ENCODE assay signal across 14 mouse cellular contexts in genomic region chr10:19309681-19310395, GRCm38 (mm10). TPM values are rescaled to one million over a fixed set of nuclear protein-coding genes. Genes with fewer than 3 reads are reported as not detected.
DNase-seq lines count a peak whose midpoint lies in the region; ATAC-seq lines count a peak whose summit lies in the region.
"Had no signal": no experiment of that assay in that cellular context is flagged by ENCODE, and none has a peak within 500 bp of the region (broad histone marks: within the 10 kb centered on the region; RNA-seq: fewer than 3 reads in every experiment).

No protein-coding gene starts in this region.

- H3K4me1 ChIP-seq in forebrain, embryonic 14.5 days (ENCODE audit: control insufficient read depth, insufficient read depth, low read length) = peaks cover 14% of the 10 kb centered on the region
- H3K4me1 ChIP-seq in midbrain, embryonic 10.5 days = peaks cover 21% of the 10 kb centered on the region
- H3K4me1 ChIP-seq in neural tube, embryonic 15.5 days = peaks cover 11% of the 10 kb centered on the region
- H3K4me1 ChIP-seq: heart, embryonic 15.5 days had no signal

- 3% methylated on average over 5 of the region's 5 CpGs for WGBS in forebrain, embryonic 14.5 days
- 23% methylated on average over 5 of the region's 5 CpGs for WGBS in midbrain, embryonic 10.5 days
- WGBS in neural tube, embryonic 15.5 days = 23% methylated on average over 5 of the region's 5 CpGs

- DNase-seq in cerebellum, postnatal 14 days = peak; percentile 19 to 23
- no peak for DNase-seq in cerebellum, adult 18-20 months
- DNase-seq in forebrain, embryonic 14.5 days (ENCODE audit: low spot score) = peak; percentile 95
- DNase-seq in midbrain, embryonic 10.5 days (ENCODE audit: low spot score) = peak; percentile 46
- DNase-seq in urinary bladder, postnatal 36 days (ENCODE audit: low spot score in 2 of 2) = no peak
- DNase-seq in thymus, adult 18-20 months = no peak
- DNase-seq in left cerebral cortex, adult 8-10 months (ENCODE audit: low spot score in 2 of 2) = no peak

- peak; percentile 99 for ATAC-seq in forebrain, embryonic 14.5 days
- ATAC-seq in neural tube, embryonic 15.5 days (ENCODE audit: low FRiP score) = peak; percentile 93
- ATAC-seq: intestine, embryonic 16.5 days had no signal

- H3K4me3 ChIP-seq in forebrain, embryonic 14.5 days (ENCODE audit: low read depth, low read length) = no peak overlapping the region
- H3K4me3 ChIP-seq in midbrain, embryonic 10.5 days = no peak overlapping the region
- H3K4me3 ChIP-seq in neural tube, embryonic 15.5 days (replicated peaks) = no peak overlapping the region
- H3K4me3 ChIP-seq: heart, embryonic 15.5 days had no signal

- no peaks in the 10 kb centered on the region for H3K9me3 ChIP-seq in forebrain, embryonic 14.5 days (replicated peaks; ENCODE audit: control insufficient read depth, low read length)
- H3K9me3 ChIP-seq in midbrain, embryonic 10.5 days (replicated peaks) = no peaks in the 10 kb centered on the region
- no peaks in the 10 kb centered on the region for H3K9me3 ChIP-seq in neural tube, embryonic 15.5 days (replicated peaks)
- H3K9me3 ChIP-seq: heart, embryonic 15.5 days had no signal

- peak overlapping the region; percentile 59; the same call in 1 of the 2 replicates for H3K27ac ChIP-seq in forebrain, embryonic 14.5 days (ENCODE audit: low read depth, low read length)
- peak overlapping the region; percentile 24 for H3K27ac ChIP-seq in midbrain, embryonic 10.5 days (replicated peaks)
- H3K27ac ChIP-seq in neural tube, embryonic 15.5 days (replicated peaks) = no peak overlapping the region
- H3K27ac ChIP-seq: heart, embryonic 15.5 days had no signal

- peak overlapping the region; percentile 2; the same call in 1 of the 2 replicates for H3K9ac ChIP-seq in forebrain, embryonic 14.5 days (ENCODE audit: low read length)
- no peak overlapping the region for H3K9ac ChIP-seq in neural tube, embryonic 15.5 days (replicated peaks)
- H3K9ac ChIP-seq: heart, embryonic 15.5 days; lung, embryonic 14.5 days had no signal

- no peaks in the 10 kb centered on the region for H3K36me3 ChIP-seq in forebrain, embryonic 14.5 days (ENCODE audit: control insufficient read depth, insufficient read depth, low read length)
- H3K36me3 ChIP-seq in midbrain, embryonic 10.5 days = no peaks in the 10 kb centered on the region
- H3K36me3 ChIP-seq in neural tube, embryonic 15.5 days = no peaks in the 10 kb centered on the region
- H3K36me3 ChIP-seq: heart, embryonic 15.5 days had no signal

- H3K4me2 ChIP-seq in forebrain, embryonic 14.5 days (ENCODE audit: low read length) = peak overlapping the region; percentile 43
- peak overlapping the region; percentile 9; the same call in 1 of the 2 replicates for H3K4me2 ChIP-seq in neural tube, embryonic 15.5 days
- H3K4me2 ChIP-seq: heart, embryonic 15.5 days; lung, embryonic 14.5 days had no signal

- H3K27me3 ChIP-seq in forebrain, embryonic 14.5 days (replicated peaks; ENCODE audit: control insufficient read depth, insufficient read depth, low read length) = 0 out of 2 replicates have a peak, but pooled peaks cover 2% of the 10 kb centered on the region
- no peaks in the 10 kb centered on the region; the same call in 1 of the 2 replicates for H3K27me3 ChIP-seq in midbrain, embryonic 10.5 days (ENCODE audit: low read depth, poor library complexity, severe bottlenecking)
- H3K27me3 ChIP-seq in neural tube, embryonic 15.5 days (replicated peaks) = peaks cover 41% of the 10 kb centered on the region
- H3K27me3 ChIP-seq: heart, embryonic 15.5 days had no signal

RNA-seq across cellular contexts. Expression of gene Olig3, which starts 46.5 kb away (rescaled TPM):
- polyA plus RNA-seq in forebrain, embryonic 14.5 days (2014; fragmentation: Nextera tagmentation; extraction: Ambion mirVana) = 1.7 and 1.8 TPM in 2 replicates
- 14.3 and 23.1 TPM in 2 replicates for polyA plus RNA-seq in midbrain, embryonic 10.5 days (2016; fragmentation: Nextera tagmentation; extraction: Ambion mirVana)
- 14.9 and 17.3 TPM in 2 replicates for polyA plus RNA-seq in neural tube, embryonic 15.5 days (2015; fragmentation: Nextera tagmentation; extraction: Ambion mirVana)
- total RNA-seq in left cerebral cortex, adult 8-10 months (2022) = not detected
- total RNA-seq: gastrocnemius, adult 8-10 months; layer of hippocampus, adult 8-10 months; left cerebral cortex, postnatal 36 days had no signal
- polyA plus RNA-seq: heart, embryonic 15.5 days; intestine, embryonic 16.5 days; lung, embryonic 14.5 days had no signal

Comparison
In these comparisons a context has a peak if more than half of its experiments do, and no peak if none do; other contexts are left out.
1. DNase-seq: peak in cerebellum, postnatal 14 days (2 of 2), forebrain, embryonic 14.5 days (single experiment) and midbrain, embryonic 10.5 days (single experiment); none in cerebellum, adult 18-20 months (0 of 2), urinary bladder, postnatal 36 days (0 of 2), thymus, adult 18-20 months (0 of 2) and left cerebral cortex, adult 8-10 months (0 of 2).